Mouse (Mus musculus) stomach, postnatal 0 days (tissue): ENCODE measurements around the gene Hpcal4.
"Not testable (repeated sequence)": the region's sequence is repeated elsewhere in the genome, so short reads cannot be mapped to it uniquely, and the experiment has no call there.

ENCODE experiments used
- CTCF ChIP-seq: IDR thresholded peaks from 2 replicates; pipeline ENCODE4 v1.5.1; 2016; ENCODE audit warnings: antibody characterized with exemption, low read depth, mild to moderate bottlenecking, moderate library complexity
- EP300 ChIP-seq: optimal IDR thresholded peaks from 2 replicates; pipeline ENCODE3; 2016; ENCODE audit warnings: antibody characterized with exemption

- TF ChIP-seq EP300, CTCF: not testable (repeated sequence)
Observed at GRCm38 (mm10) chr4:123161251-123161650, 21.8 kb upstream of the Hpcal4 start.
